Mouse (Mus musculus) forebrain, postnatal 0 days (tissue): ENCODE results near the gene Fam129c. TPM values are rescaled to one million over a fixed set of nuclear protein-coding genes. Genes with fewer than 3 reads are reported as not detected.

ENCODE experiments used
- ATAC-seq: fragments of 200-750 bp; cut with Nextera tagmentation; 2 replicates; pipeline ENCODE4 v1.8.0; 2017; ENCODE audit warnings: mild to moderate bottlenecking, moderate library complexity
- DNase-seq: peaks from one replicate; pipeline ENCODE4 v3.0.0-alpha.2; 2015
- H3K27ac ChIP-seq: fragments of 300-500 bp; sonication (generic); 2 replicates; pipeline ENCODE4 v1.5.1; 2014; ENCODE audit warnings: low read depth, mild to moderate bottlenecking, antibody characterized with exemption, low read length, moderate library complexity, mixed read lengths
- H3K27me3 ChIP-seq: fragments of 300-500 bp; sonication (generic); 2 replicates; pipeline ENCODE4 v1.6.1; 2014; ENCODE audit warnings: mild to moderate bottlenecking, low read length, mixed read lengths; ENCODE audit not compliant: insufficient read depth
- H3K36me3 ChIP-seq: fragments of 300-500 bp; sonication (generic); 2 replicates; pipeline ENCODE4 v1.6.1; 2014; ENCODE audit warnings: mild to moderate bottlenecking, moderate library complexity; ENCODE audit not compliant: insufficient read depth
- H3K4me1 ChIP-seq: fragments of 300-500 bp; sonication (generic); 2 replicates; pipeline ENCODE4 v1.6.1; 2014; ENCODE audit warnings: antibody characterized with exemption; ENCODE audit not compliant: insufficient read depth
- H3K4me2 ChIP-seq: fragments of 300-500 bp; sonication (generic); 2 replicates; pipeline ENCODE4 v1.6.1; 2014; ENCODE audit warnings: low read depth, mild to moderate bottlenecking, moderate library complexity
- H3K4me3 ChIP-seq: fragments of 300-500 bp; sonication (generic); 2 replicates; pipeline ENCODE4 v1.5.1; 2014; ENCODE audit warnings: low read depth, low read length, mixed read lengths
- H3K9ac ChIP-seq: fragments of 300-500 bp; sonication (generic); 2 replicates; pipeline ENCODE4 v1.6.1; 2014; ENCODE audit warnings: mild to moderate bottlenecking
- H3K9me3 ChIP-seq: fragments of 300-500 bp; sonication (generic); 2 replicates; pipeline ENCODE4 v1.6.1; 2016; ENCODE audit warnings: low read length
- CTCF ChIP-seq: sonication (generic); IDR thresholded peaks from 2 replicates; pipeline ENCODE4 v1.5.1; 2016; ENCODE audit warnings: antibody characterized with exemption, control low read depth, low read depth
- WGBS: fragments of 180-500 bp; shearing (Covaris S2); extraction: QIAGEN DNeasy Blood & Tissue Kit; methylation state at CpG from one replicate; pipeline ENCODE4 v1.1.7; 2014; 5-methylcytosine and 5-hydroxymethylcytosine counted together
- polyA plus RNA-seq: library from polyadenylated mRNA; unstranded; fragments of >200 nt; fragmentation: Nextera tagmentation; extraction: Ambion mirVana; gene quantifications from 2 replicates; pipeline ENCODE4 v1.2.1, GENCODE M21; 2015
- total RNA-seq: library from RNA; depleted of rRNA; stranded (reverse); fragments of >200 nt; gene quantifications from 2 replicates; pipeline ENCODE4 v1.2.3, GENCODE M21; 2014

Gene Fam129c
- total and polyA plus RNA-seq, 2 experiments from 2014 or later: 2.8 to 11.1 TPM

DNA sequence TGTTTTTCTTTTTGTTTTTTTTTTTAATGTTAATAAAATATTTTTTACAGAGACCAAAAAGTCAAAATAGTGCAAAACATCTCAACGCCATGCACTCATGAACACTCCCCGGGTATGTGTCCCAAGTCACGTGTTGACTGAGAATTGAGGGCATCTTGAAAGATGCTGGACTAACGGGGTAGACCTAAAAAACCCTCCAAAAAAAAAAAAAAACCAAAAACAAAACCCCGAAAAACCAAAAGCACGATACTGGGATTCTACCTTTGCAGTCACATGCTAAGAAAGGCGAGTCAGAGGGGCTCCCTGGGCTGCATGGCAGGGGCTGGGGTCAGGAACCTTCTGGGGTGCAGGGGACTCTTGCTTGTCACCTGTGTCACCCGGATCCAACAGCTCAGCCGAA lies 29.3 kb downstream of the Fam129c start:
- WGBS: 84% methylated on average over 9 of the region's 9 CpGs
- no peak for ATAC-seq
- H3K9ac ChIP-seq: no peak overlapping the region

DNA sequence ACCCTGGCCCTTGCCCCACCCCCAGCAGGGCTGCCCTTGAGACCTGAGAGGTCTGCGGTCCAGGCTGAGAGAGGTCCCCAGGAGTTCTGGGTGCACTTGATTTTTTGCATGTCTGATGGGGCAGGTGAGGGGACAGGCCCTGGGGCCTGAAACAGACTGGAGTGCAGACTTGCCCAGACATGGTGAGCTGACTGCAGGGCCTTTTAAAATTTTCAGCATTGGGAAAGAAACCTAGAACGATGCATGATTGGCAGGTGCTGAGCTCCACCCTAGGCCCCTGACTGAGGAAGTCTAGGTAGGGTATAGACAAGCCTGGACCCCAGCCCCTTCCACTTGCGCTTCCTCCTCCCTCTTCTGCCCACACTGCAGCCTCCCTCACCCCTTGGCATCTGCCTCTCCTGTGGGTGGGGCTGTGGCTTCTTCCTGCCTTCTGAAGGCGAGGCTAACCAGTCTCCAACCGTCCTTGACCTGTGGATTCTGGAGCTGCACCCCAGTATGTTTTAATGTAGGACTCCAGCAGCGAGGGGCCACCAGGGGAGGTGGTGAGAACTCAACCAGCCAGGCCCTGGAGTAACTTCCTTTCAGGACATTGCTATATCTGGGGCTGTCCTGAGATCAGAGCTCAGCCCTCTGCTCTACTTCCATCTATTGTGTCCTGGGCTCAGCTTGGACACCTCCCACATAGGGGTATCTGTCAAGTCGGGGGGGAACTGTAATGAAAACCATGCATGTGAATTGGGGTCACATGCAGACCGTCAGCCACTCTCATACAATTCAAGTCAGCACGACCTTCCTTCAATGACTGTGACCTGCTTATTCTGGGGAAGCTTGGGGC lies 30.0 kb downstream of the Fam129c start:
- 57% methylated on average over 9 of the region's 9 CpGs for WGBS
- peaks cover 9% of the 10 kb centered on the region for H3K4me1 ChIP-seq
- H3K9ac ChIP-seq: no peak overlapping the region
- no peak for DNase-seq
- ATAC-seq: no peak
- H3K4me2 ChIP-seq: no peak overlapping the region
- TF ChIP-seq CTCF: no peak
- no peak overlapping the region for H3K27ac ChIP-seq
- no peaks in the 10 kb centered on the region for H3K9me3 ChIP-seq
- no peaks in the 10 kb centered on the region for H3K27me3 ChIP-seq
- H3K36me3 ChIP-seq: peaks cover 38% of the 10 kb centered on the region
- H3K4me3 ChIP-seq: no peak overlapping the region

More for the DNA sequence above, 29.3 kb downstream of the Fam129c start:
- Histone ChIP-seq H3K4me1 (peaks cover 9% of the 10 kb centered on the region), H3K9me3 (no peaks in the 10 kb centered on the region), H3K4me3 (no peak overlapping the region), H3K4me2 (no peak overlapping the region), H3K36me3 (peaks cover 38% of the 10 kb centered on the region), H3K27ac (no peak overlapping the region), H3K27me3 (no peaks in the 10 kb centered on the region)
- DNase-seq: no peak
- no peak for TF ChIP-seq CTCF

DNA sequence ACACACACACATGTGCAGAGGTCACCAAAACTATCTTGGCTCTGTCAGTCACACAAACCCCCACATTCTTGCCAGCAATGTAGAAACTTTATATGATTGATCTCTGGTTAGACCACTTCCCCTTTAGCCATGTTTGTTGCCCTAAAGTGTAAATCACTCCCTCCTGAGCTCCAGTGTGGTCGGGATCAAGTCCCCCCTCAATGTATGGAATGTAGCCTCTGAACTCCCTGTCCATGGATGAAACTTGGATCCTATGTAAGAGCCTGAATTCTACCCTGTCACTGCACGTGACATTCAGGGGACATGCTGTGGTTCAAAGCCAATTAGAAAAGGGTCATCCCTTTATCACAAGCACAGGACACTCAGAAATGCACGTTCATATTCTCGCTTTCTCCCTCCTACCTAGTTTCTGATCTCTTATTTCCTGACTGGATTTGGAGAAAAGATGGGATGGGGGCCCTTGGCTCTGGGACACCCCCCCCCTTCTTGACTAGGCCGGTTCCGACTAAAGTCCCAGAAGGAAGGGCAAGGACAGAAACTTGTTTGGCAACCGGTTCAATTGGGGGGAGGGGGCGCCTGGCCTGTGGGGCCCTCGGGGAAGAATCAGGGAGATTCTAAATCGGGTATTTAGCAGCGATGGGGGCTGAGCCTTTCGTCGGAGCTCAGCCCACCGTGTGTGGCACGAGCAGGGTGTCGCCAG lies 31.1 kb downstream of the Fam129c start:
- DNase-seq: no peak
- TF ChIP-seq CTCF: no peak
- H3K9me3 ChIP-seq: no peaks in the 10 kb centered on the region
- H3K27me3 ChIP-seq: no peaks in the 10 kb centered on the region
- H3K4me2 ChIP-seq: peak overlapping the region; percentile 96
- ATAC-seq: no peak
- H3K4me1 ChIP-seq: peaks cover 9% of the 10 kb centered on the region
- peak overlapping the region; percentile 82 for H3K27ac ChIP-seq
- peaks cover 30% of the 10 kb centered on the region for H3K36me3 ChIP-seq
- WGBS: 10% methylated on average over 16 of the region's 16 CpGs
- H3K9ac ChIP-seq: peak overlapping the region; percentile 64
- peak overlapping the region; percentile 45 for H3K4me3 ChIP-seq

DNA sequence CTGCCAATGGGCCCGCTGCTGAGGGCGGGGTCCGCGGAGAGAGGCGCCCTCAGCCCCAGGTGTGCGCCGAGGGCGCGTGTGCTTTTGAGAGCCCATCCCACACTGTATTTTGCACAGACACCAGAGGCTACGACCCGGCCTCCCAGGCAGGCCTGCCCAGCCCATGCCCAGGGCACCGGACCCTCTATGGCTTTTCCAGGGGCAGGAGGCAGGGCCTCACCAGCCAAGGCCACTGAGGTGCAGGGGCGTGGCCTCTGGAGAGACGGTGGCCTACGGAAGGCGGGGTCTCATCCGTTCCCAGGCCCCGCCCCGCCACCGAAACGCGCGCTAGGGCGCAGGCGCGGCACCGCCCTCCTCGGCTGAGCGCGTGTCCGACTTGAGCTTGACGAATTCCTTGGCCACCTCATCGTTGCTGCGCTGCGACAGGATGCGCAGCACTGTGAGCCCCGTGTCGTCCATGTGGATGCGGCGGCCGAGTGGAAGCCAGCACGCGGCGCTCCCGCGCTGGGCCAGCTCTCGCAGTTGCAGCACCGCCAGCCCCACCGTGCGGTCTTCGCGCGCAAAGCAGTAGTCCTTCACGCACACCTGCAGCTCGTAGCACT lies 31.7 kb downstream of the Fam129c start:
- DNase-seq (peak; percentile 95), ATAC-seq (peak; percentile 87)
- Histone ChIP-seq H3K36me3 (peaks cover 31% of the 10 kb centered on the region), H3K27ac (peak overlapping the region; percentile 82), H3K4me1 (peaks cover 9% of the 10 kb centered on the region), H3K9me3 (no peaks in the 10 kb centered on the region), H3K4me2 (peak overlapping the region; percentile 96), H3K27me3 (no peaks in the 10 kb centered on the region), H3K4me3 (peak overlapping the region; percentile 45), H3K9ac (peak overlapping the region; percentile 64)
- WGBS: 3% methylated on average over 55 of the region's 55 CpGs
- TF ChIP-seq CTCF: peak; percentile 75

DNA sequence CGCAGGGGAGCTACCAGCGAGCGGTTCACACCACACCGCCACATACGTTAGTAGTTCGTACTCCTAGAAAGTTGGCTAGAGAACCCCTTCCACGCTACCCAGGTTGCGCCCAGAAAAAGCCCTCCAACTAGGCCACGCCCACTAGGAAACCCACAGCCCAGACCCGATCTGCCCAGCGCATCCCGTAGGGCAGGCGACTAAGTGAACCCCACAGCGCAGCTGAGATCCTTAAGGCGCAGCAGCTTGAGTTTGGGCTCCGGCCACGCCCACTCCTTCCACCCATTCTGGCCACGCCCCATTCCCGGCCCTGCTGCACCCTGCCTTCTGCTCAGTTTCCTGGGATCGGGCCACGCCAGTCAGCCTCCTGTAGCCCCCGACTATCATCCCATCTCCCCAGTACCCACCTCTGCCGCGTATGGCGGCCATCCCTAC lies 32.3 kb downstream of the Fam129c start:
- H3K4me2 ChIP-seq: peak overlapping the region; percentile 96
- 5% methylated on average over 25 of the region's 25 CpGs for WGBS
- H3K4me1 ChIP-seq: peaks cover 9% of the 10 kb centered on the region
- H3K27ac ChIP-seq: peak overlapping the region; percentile 82; the same call in 1 of the 2 replicates
- ATAC-seq: peak; percentile 5
- no peaks in the 10 kb centered on the region for H3K9me3 ChIP-seq
- TF ChIP-seq CTCF: no peak
- H3K9ac ChIP-seq: peak overlapping the region; percentile 64; the same call in 1 of the 2 replicates
- H3K27me3 ChIP-seq: no peaks in the 10 kb centered on the region
- DNase-seq: no peak
- H3K36me3 ChIP-seq: peaks cover 27% of the 10 kb centered on the region
- peak overlapping the region; percentile 45 for H3K4me3 ChIP-seq

DNA sequence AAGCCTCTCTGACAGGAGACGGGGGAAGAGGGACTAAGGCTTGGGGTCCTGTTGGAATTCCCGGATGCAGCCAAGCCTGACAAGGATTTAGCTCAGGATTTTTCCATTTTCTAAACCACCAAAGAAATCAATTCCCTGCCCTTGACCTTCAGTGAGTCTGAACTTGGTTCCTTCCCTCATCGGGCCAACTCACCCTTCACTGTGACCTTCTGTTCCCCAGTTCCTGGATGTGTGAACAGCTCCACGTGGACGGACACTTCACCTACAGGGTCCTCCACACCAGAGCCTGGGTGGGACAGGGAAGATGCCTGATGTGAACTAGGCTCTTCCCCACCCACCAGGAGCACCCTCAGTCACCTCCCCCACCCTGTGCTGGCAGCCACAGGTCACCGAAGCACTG lies 33.3 kb downstream of the Fam129c start:
- Histone ChIP-seq H3K4me1 (peaks cover 9% of the 10 kb centered on the region), H3K9ac (no peak overlapping the region), H3K4me3 (no peak overlapping the region), H3K36me3 (peaks cover 33% of the 10 kb centered on the region), H3K4me2 (no peak overlapping the region), H3K27ac (no peak overlapping the region), H3K27me3 (no peaks in the 10 kb centered on the region), H3K9me3 (no peaks in the 10 kb centered on the region)
- DNase-seq (no peak), ATAC-seq (no peak)
- whole genome bisulfite sequencing: 89% methylated on average over 6 of the region's 6 CpGs
- TF ChIP-seq CTCF: no peak
